Mouse (Mus musculus) heart, adult 18-20 months (tissue): Measurements from ENCODE around the gene Bcorl1. TPM values are rescaled to one million over a fixed set of nuclear protein-coding genes. Genes with fewer than 3 reads are reported as not detected.

Source experiments
- DNase-seq, 2 experiments: peaks; one replicate each; pipeline ENCODE4 v3.0.0; 2021 to 2022; ENCODE audit warnings: mixed read lengths in 1 of 2
- total RNA-seq, 2 experiments: library from RNA; stranded (reverse); gene quantifications; 2 replicates each; pipeline ENCODE4 v1.2.3; 2021

Bcorl1 gene
- total RNA-seq, 2 experiments from 2014 or later = 5.1 to 6.4 TPM

GRCm38 (mm10) chrX:48441954-48442353 is 100.8 kb downstream of the Bcorl1 start:
- peak in 1 of 2 experiments; percentile 44 for DNase-seq

- no peak for DNase-seq
Observed at GRCm38 (mm10) chrX:48444677-48445076, 103.5 kb downstream of the Bcorl1 start.

DNA sequence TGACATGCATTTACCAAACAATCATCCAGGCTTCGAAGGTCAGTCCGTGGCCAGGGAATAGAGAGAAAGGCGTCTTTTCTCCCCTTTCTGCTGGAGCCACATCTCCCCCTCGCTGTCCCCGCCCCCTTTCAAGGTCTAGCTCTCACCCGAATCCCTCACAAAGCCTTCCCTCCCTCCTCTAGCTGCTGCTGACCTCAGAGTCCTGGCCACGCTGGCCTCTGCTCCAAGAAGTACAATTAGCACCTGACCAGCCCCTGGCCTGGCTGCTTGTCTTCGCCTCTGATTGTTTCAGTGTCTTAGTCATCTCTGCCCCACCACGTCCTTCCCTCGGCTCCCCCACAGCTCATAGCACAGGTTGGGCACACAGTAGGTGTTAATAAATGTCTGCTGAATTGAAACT is 108.5 kb downstream of the Bcorl1 start:
- DNase-seq = no peak

DNA sequence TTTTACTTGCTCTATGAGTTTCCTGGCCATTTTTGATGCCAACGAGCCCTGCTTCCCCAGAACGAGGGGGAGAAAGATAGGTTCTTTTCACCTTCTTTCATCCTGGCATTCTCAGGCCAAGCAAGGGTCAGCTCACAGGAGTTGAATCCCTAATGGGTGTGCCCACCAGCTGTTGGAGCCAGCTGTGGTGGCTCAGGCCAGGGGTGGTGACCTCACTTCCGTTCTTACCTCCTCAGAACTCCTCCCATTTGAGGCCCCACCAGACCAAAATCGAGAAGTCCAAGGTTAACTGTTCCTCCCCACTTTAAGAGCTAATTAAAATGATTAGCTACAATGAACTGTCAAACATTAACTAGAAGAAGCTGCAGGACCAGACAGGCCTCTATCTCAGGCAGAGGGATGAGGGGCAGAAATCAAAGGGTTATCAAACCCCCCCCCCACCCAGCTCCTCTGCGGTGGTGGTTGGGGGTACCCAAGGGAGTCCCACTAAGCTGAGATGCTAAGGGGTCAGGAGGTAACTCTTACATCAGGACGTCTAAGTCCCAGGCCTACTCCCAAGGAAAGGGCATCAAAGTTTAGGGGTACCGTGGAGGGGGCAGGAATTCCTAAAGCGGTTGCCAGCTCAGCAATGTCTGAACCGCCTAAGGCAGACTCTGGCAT is 111.2 kb downstream of the Bcorl1 start:
- peak; percentile 44 to 62 for DNase-seq

- peak in 1 of 2 experiments; percentile 50 for DNase-seq
Observed at GRCm38 (mm10) chrX:48452931-48453673, 111.9 kb downstream of the Bcorl1 start.

DNA sequence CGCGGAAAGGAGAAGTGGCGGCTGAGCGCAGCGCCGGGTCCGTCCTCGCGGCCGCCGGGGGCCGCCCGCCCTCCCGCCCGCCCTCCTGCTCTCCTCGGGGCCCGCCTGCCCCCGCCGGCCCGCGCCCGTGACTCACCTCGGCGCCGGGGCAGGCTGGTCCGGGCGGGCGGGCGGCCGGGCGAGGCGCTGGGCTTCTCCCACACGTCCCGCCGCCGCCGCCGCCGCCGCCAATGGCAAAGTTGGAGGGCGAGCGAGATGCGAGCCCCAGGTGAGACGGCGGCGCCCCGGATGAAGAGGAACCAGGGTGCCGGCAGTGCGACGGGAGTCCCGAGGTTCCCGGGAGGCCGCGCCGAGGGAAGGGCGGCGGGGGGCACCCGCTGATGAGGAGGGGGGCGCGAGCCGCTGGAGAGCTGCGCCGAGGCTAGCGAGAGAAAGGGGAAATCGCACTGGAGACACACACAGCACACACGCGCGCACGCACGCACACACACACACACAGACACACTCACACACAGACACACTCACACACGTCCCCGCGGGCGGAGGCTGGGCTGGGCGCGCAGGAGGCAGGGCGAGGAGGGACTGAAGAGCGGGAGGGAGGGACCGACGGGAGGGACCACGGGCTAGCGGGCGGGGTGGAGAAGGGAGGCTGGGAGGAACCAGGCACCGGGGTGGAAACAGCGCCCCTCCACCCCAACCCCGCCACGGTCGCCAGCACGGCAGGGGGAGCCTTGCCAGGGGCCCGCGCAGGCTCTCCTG is 112.8 kb downstream of the Bcorl1 start:
- peak; percentile 78 to 90 for DNase-seq

GRCm38 (mm10) chrX:48454495-48454878 is 113.3 kb downstream of the Bcorl1 start:
- no peak for DNase-seq

DNA sequence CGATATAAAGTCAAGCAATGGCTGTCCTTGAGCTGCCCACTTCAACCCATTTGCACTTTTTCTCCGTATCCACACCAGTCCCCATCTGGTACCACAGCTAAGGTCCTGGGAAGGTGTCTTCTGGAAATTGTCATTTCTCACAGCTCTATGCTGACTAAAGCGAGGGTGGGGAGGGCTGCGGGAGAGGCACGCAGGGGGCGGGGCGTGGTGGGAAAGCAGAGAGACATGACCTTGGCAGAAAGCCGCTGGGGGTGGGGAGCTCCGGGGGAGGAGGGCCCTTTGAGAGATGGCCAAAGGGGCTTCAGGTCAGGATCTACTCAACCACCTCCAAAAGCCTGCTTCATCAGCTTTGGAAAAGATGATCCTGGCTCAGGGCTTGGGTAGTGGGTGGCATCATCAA is 113.9 kb downstream of the Bcorl1 start:
- DNase-seq = no peak

DNA sequence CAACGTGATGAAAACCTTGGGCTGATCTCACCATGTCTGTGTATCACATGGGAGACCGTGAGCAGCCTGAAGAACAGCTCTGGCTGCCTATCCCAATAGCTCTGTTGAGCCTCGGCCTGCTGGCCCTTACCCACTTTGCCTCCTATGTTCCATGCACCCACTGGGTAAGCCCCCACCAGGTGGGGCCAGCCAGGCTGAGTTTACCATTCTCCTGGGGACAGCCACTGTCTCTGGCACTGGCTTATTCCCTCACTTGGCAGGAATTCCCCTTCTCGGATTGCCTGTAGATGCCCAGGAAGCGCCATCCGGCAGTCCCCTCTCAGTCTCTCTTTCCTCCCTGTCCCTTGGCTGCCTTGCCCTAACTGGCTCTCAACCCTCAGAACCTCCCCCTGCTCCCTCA is 115.8 kb downstream of the Bcorl1 start:
- DNase-seq = no peak

Other genes starting within 250 kb of the Bcorl1 start
- gene Xpnpep2, start 232.6 kb upstream of the Bcorl1 start, total RNA-seq = 1 to 10 TPM; 1.3 to 2.5 TPM
- 1 to 10 TPM; 1.0 to 4.1 TPM for gene Sash3, start 194.9 kb upstream of the Bcorl1 start, total RNA-seq
- gene Zdhhc9, start 132.5 kb upstream of the Bcorl1 start, total RNA-seq = 10 to 100 TPM; 28.1 to 37.1 TPM
- gene Utp14a, start 84.5 kb upstream of the Bcorl1 start, total RNA-seq = 10 to 100 TPM; 14.1 to 17.1 TPM
- gene Elf4, start 121.8 kb downstream of the Bcorl1 start, total RNA-seq = 1 to 10 TPM; 5.8 to 6.5 TPM
- gene Aifm1, start 172.2 kb downstream of the Bcorl1 start, total RNA-seq = 100 to 1,000 TPM; 105 to 111 TPM
- under 1 TPM in 1 of 2 experiments, not detected in 1; 0.33 TPM for gene Rab33a, start 177.9 kb downstream of the Bcorl1 start, total RNA-seq